Mouse (Mus musculus) cerebellum, adult 11-12 months (tissue): ENCODE data around the gene Pnmal1.

Experiments
- DNase-seq: peaks from one replicate; pipeline ENCODE4 v3.0.0; 2022

Pnmal1 gene

DNA sequence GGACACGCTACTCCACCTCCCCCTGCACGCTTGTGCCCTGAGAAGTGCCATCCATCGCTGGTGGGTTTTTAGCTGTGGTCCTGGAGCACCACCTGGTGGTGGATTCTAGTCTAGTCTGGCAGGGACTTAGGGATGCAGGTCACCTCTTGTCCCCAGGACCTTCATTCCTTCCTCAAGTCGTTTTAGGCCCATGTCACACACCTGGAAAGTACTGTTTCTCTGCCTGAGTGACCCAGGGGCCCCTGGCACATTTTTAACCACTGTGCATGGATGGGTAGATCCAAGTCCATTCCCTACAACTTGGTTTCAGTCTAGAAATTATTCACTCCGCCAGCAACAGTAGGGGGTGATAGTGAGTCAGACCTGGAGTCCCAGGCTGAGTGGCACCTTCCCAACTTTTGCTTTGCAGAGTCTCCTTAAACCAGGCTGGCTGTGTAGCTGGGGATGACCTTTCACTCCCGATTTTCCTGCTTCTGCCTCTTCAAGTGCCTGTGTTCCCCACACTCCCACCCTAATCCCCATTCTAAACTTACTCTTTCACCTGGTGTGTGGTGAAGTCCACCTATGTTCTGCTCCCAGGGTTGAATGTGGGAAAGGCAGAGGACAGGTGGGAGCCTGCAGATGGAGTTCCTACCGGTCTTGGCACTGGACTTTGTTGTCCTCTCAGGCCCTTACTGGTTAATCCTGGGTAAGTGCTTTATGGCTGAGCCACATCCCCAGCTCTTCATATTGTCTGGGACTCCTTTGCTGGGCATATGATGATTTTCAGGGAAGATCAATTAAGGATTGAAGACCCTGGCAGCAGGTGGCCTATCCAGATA lies 43.1 kb downstream of the Pnmal1 start:
- DNase-seq = peak; percentile 86

- DNase-seq = peak; percentile 87
Observed at GRCm38 (mm10) chr7:17003230-17003960, 43.9 kb downstream of the Pnmal1 start.

DNA sequence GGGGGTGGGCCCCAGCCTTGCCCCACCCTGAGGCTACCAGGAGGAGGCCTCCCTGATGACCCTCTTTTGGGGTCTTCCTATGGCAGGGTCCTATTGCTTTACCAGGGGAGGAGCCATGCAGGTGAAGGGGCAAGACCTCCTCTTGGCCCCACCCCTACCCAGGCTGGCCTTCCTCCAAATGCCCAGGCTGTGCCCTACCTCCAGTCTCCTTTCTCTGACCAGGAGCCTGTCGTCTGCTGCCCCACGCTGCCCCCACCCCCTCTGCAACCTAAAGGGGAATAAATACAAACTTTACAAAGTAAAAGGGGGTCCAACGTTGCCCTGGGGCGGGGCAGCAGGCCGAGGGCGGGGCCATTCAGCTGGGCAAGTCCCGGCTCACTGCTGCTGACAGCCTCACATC lies 45.2 kb downstream of the Pnmal1 start:
- DNase-seq = peak; percentile 73

DNA sequence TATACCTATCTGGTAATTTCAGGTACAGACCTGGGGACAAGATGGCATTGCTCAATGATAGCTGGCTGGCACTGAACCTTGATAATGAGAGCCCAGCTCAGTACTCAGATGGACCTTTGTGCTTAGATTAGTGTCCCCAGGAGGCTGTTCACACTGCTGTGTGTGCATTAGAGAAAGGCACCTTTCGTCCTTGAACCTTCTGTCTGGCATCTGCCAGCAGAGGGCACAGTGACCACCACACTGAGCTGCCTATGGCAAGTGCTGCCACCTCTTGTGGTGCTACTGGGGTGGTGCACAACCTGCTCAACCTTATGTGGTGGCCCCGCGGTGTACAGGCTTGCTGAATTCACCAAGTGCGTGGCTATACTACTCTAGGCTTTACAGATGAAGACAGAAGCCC lies 47.8 kb downstream of the Pnmal1 start:
- DNase-seq = peak; percentile 57

- peak; percentile 32 for DNase-seq
Observed at GRCm38 (mm10) chr7:17009326-17010009, 50.0 kb downstream of the Pnmal1 start.

GRCm38 (mm10) chr7:17010010-17010347 lies 50.5 kb downstream of the Pnmal1 start:
- no peak for DNase-seq

DNA sequence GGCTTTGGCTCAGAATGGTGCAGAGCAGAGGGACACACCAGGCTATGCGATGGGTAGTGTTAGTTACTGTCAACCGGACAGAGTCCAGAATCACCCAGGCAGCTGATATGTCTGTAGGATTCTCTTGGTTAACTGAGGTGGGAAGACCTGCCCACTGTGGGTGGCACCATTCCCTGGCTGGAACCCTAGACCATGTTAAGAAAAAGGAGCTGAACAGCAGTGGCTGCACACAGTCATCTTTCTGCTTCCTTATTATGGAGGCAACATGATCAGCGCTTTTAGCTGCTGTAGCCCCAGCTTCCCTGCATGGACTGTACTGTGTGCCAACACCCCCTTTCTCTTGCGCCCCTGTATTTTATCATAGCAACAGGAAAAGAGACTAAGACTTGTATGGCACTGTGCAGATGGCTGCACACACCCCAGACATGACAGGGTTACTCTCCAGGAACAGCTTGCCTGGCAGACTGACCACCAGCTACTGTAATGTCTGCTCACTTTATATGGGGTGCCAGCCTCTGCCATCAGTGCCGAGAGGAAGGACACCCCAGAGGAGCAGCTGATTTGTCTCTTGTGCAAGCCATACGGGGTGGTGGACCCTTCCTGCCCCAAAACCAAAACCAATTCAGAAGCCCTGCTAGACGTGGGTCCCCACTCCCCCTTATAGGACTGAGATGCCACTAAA lies 52.6 kb downstream of the Pnmal1 start:
- peak; percentile 75 for DNase-seq
